Mouse (Mus musculus) right cerebral cortex, postnatal 10 days (tissue): Measurements from ENCODE around the gene Lmcd1.

Source experiments
- DNase-seq, 2 experiments: peaks; one replicate each; pipeline ENCODE4 v3.0.0; 2021; ENCODE audit warnings: low spot score in 2 of 2

Lmcd1 gene

GRCm38 (mm10) chr6:112287671-112288070, 14.1 kb downstream of the Lmcd1 start:
- no peak for DNase-seq

- no peak for DNase-seq
Observed at GRCm38 (mm10) chr6:112288271-112288670, 14.7 kb downstream of the Lmcd1 start.

- no peak for DNase-seq
Observed at GRCm38 (mm10) chr6:112291146-112291545, 17.6 kb downstream of the Lmcd1 start.

- DNase-seq: no peak
Observed at GRCm38 (mm10) chr6:112293320-112293719, 19.8 kb downstream of the Lmcd1 start.

- DNase-seq: no peak
Observed at GRCm38 (mm10) chr6:112295269-112295668, 21.7 kb downstream of the Lmcd1 start.

- no peak for DNase-seq
Observed at GRCm38 (mm10) chr6:112300146-112300545, 26.6 kb downstream of the Lmcd1 start.

GRCm38 (mm10) chr6:112300633-112301032, 27.1 kb downstream of the Lmcd1 start:
- no peak for DNase-seq

- DNase-seq: no peak
Observed at GRCm38 (mm10) chr6:112302248-112302647, 28.7 kb downstream of the Lmcd1 start.

GRCm38 (mm10) chr6:112302814-112303383, 29.3 kb downstream of the Lmcd1 start:
- no peak for DNase-seq

- peak; percentile 50 to 52 for DNase-seq
Observed at GRCm38 (mm10) chr6:112304751-112305150, 31.2 kb downstream of the Lmcd1 start.

- no peak for DNase-seq
Observed at GRCm38 (mm10) chr6:112309330-112309938, 35.9 kb downstream of the Lmcd1 start.

- peak; percentile 64 to 69 for DNase-seq
Observed at GRCm38 (mm10) chr6:112311385-112311784, 37.8 kb downstream of the Lmcd1 start.

- DNase-seq: no peak
Observed at GRCm38 (mm10) chr6:112319449-112319848, 45.9 kb downstream of the Lmcd1 start.

- DNase-seq: peak; percentile 26 to 30
Observed at GRCm38 (mm10) chr6:112320679-112321078, 47.1 kb downstream of the Lmcd1 start.

- no peak for DNase-seq
Observed at GRCm38 (mm10) chr6:112322916-112323315, 49.4 kb downstream of the Lmcd1 start.

GRCm38 (mm10) chr6:112325213-112325612, 51.7 kb downstream of the Lmcd1 start:
- no peak for DNase-seq

- no peak for DNase-seq
Observed at GRCm38 (mm10) chr6:112327793-112328192, 54.2 kb downstream of the Lmcd1 start.

- DNase-seq: no peak
Observed at GRCm38 (mm10) chr6:112330520-112331222, 57.1 kb downstream of the Lmcd1 start.

GRCm38 (mm10) chr6:112331223-112331598, 57.7 kb downstream of the Lmcd1 start:
- no peak for DNase-seq

GRCm38 (mm10) chr6:112333930-112334329, 60.4 kb downstream of the Lmcd1 start:
- no peak for DNase-seq

- no peak for DNase-seq
Observed at GRCm38 (mm10) chr6:112337667-112338066, 64.1 kb downstream of the Lmcd1 start.

- no peak for DNase-seq
Observed at GRCm38 (mm10) chr6:112339016-112339415, 65.5 kb downstream of the Lmcd1 start.

- no peak for DNase-seq
Observed at GRCm38 (mm10) chr6:112350452-112350851, 76.9 kb downstream of the Lmcd1 start.
